Mouse (Mus musculus) forebrain, embryonic 13.5 days (tissue): ENCODE results near the gene Gm3752. TPM values are rescaled to one million over a fixed set of nuclear protein-coding genes. Genes with fewer than 3 reads are reported as not detected.
"Not testable (repeated sequence)": the region's sequence is repeated elsewhere in the genome, so short reads cannot be mapped to it uniquely, and the experiment has no call there.

Experiments
- ATAC-seq: fragments of 200-750 bp; cut with Nextera tagmentation; 2 replicates; pipeline ENCODE4 v1.8.0; 2017
- H3K27ac ChIP-seq: fragments of 300-500 bp; sonication (generic); 2 replicates; pipeline ENCODE4 v1.5.1; 2015; ENCODE audit warnings: inconsistent platforms, mild to moderate bottlenecking, moderate library complexity
- H3K27me3 ChIP-seq: fragments of 300-500 bp; sonication (generic); 2 replicates; pipeline ENCODE4 v1.6.1; 2015; ENCODE audit warnings: mild to moderate bottlenecking, inconsistent platforms
- H3K36me3 ChIP-seq: fragments of 300-500 bp; sonication (generic); 2 replicates; pipeline ENCODE4 v1.6.1; 2015; ENCODE audit warnings: mild to moderate bottlenecking, inconsistent platforms; ENCODE audit not compliant: poor library complexity, severe bottlenecking
- H3K4me1 ChIP-seq: fragments of 300-500 bp; sonication (generic); 2 replicates; pipeline ENCODE4 v1.6.1; 2015; ENCODE audit warnings: inconsistent platforms
- H3K4me2 ChIP-seq: fragments of 300-500 bp; sonication (generic); 2 replicates; pipeline ENCODE4 v1.6.1; 2015; ENCODE audit warnings: inconsistent platforms, mild to moderate bottlenecking, moderate library complexity
- H3K4me3 ChIP-seq: fragments of 300-500 bp; sonication (generic); 2 replicates; pipeline ENCODE4 v1.5.1; 2015; ENCODE audit warnings: mild to moderate bottlenecking, inconsistent platforms
- H3K9ac ChIP-seq: fragments of 300-500 bp; sonication (generic); 2 replicates; pipeline ENCODE4 v1.6.1; 2015; ENCODE audit warnings: mild to moderate bottlenecking, inconsistent platforms
- H3K9me3 ChIP-seq: fragments of 300-500 bp; sonication (generic); replicated peaks from 2 replicates; pipeline ENCODE4 v1.6.1; 2016; ENCODE audit warnings: inconsistent platforms
- WGBS: fragments of 180-500 bp; shearing (Covaris S2); methylation state at CpG from one replicate; pipeline ENCODE4 v1.1.7; 2015; 5-methylcytosine and 5-hydroxymethylcytosine counted together
- polyA plus RNA-seq: library from polyadenylated mRNA; unstranded; fragments of >200 nt; fragmentation: Nextera tagmentation; extraction: Ambion mirVana; gene quantifications from 2 replicates; pipeline ENCODE4 v1.2.1, GENCODE M21; 2015

Gm3752 gene
- 4.6 and 7.4 TPM in 2 replicates for polyA plus RNA-seq

- not testable (repeated sequence) for H3K9me3 ChIP-seq, H3K9ac ChIP-seq, H3K36me3 ChIP-seq, H3K4me1 ChIP-seq, H3K4me2 ChIP-seq, H3K4me3 ChIP-seq, ATAC-seq, H3K27ac ChIP-seq, H3K27me3 ChIP-seq
- WGBS = 67% methylated on average over 1 of the region's 3 CpGs
Measured at GRCm38 (mm10) chr14:7483662-7484061, at the start of gene Gm3752. Gene Gm3752 (minus strand): TSS chr14:7483762.

DNA sequence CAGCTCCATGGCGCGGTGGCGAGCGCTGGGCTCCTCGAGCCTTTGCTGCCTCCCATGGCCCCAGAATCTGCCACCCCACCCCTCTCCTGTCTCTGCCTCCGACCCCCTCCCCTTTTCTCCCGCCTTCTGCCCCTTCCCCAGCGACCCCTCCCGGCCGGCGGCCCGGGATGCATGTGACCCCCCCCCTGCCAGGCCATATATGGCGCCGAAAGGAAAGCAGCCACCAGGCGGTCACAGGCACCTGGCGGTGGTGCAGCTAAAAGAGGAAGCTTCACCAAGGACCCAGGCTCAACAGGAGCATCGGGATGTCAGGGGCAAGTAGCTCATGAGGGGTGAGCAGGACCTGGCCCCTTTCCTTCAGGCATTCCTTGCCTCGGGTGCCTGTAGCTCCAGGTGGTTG is 5.2 kb upstream of the Gm3752 start:
- not testable (repeated sequence) for H3K36me3 ChIP-seq, H3K9me3 ChIP-seq, ATAC-seq, H3K27ac ChIP-seq, H3K27me3 ChIP-seq, H3K4me1 ChIP-seq
- Histone ChIP-seq H3K9ac (peak overlapping the region; percentile 56; the same call in 1 of the 2 replicates), H3K4me3 (peak overlapping the region; percentile 41), H3K4me2 (peak overlapping the region; percentile 60)
- 1% methylated on average over 13 of the region's 18 CpGs for WGBS

GRCm38 (mm10) chr14:7450817-7451216 is 32.7 kb downstream of the Gm3752 start, which contains the start of gene Gm3755:
Gene Gm3755 (minus strand): TSS chr14:7450917.
- not testable (repeated sequence) for H3K27ac ChIP-seq, H3K36me3 ChIP-seq, H3K9me3 ChIP-seq, ATAC-seq, H3K4me1 ChIP-seq, H3K27me3 ChIP-seq, H3K9ac ChIP-seq, H3K4me2 ChIP-seq, H3K4me3 ChIP-seq
- no CpG with 5 or more reads among the region's 2 CpGs for WGBS

- H3K4me3 ChIP-seq, H3K9me3 ChIP-seq, ATAC-seq, H3K4me2 ChIP-seq, H3K4me1 ChIP-seq, H3K27ac ChIP-seq, H3K36me3 ChIP-seq, H3K27me3 ChIP-seq, H3K9ac ChIP-seq: not testable (repeated sequence)
- WGBS = 82% methylated on average over 2 of the region's 2 CpGs
Measured at GRCm38 (mm10) chr14:7422496-7422895, 61.1 kb downstream of the Gm3752 start.

Other genes with a start within 250 kb of the Gm3752 start
- gene Gm3727, start 219.0 kb downstream of the Gm3752 start, polyA plus RNA-seq = not detected in 2 replicates
- 3.8 and 3.9 TPM in 2 replicates for gene Gm3739, start 168.7 kb downstream of the Gm3752 start, polyA plus RNA-seq
- gene Gm5797, start 151.4 kb downstream of the Gm3752 start, polyA plus RNA-seq = not detected in 2 replicates
- not detected in 2 replicates for gene Gm8374, start 118.6 kb downstream of the Gm3752 start, polyA plus RNA-seq
- gene Gm3755, start 32.8 kb downstream of the Gm3752 start, polyA plus RNA-seq = not detected in 2 replicates
- 1.7 and 2.6 TPM in 2 replicates for gene Gm3558, start 84.8 kb upstream of the Gm3752 start, polyA plus RNA-seq
- gene Gm10338, start 111.8 kb upstream of the Gm3752 start, polyA plus RNA-seq = not detected in 2 replicates
- not detected in 2 replicates for gene Gm10128, start 160.2 kb upstream of the Gm3752 start, polyA plus RNA-seq